Mouse (Mus musculus) liver, adult (tissue): ENCODE results near the gene Fyb.

Experiments
- GATA4 ChIP-seq: IDR thresholded peaks from 2 replicates; pipeline ENCODE4 v1.6.1; 2014; ENCODE audit warnings: mild to moderate bottlenecking, low read length; ENCODE audit not compliant: insufficient replicate concordance

Fyb gene

GRCm38 (mm10) chr15:6556272-6556671 lies 33.6 kb downstream of the Fyb start:
- TF ChIP-seq GATA4: no peak

GRCm38 (mm10) chr15:6556911-6557310 lies 34.3 kb downstream of the Fyb start:
- TF ChIP-seq GATA4: no peak

- no peak for TF ChIP-seq GATA4
Observed at GRCm38 (mm10) chr15:6557552-6557951, 34.9 kb downstream of the Fyb start.

GRCm38 (mm10) chr15:6559188-6559587 lies 36.5 kb downstream of the Fyb start:
- TF ChIP-seq GATA4: no peak

DNA sequence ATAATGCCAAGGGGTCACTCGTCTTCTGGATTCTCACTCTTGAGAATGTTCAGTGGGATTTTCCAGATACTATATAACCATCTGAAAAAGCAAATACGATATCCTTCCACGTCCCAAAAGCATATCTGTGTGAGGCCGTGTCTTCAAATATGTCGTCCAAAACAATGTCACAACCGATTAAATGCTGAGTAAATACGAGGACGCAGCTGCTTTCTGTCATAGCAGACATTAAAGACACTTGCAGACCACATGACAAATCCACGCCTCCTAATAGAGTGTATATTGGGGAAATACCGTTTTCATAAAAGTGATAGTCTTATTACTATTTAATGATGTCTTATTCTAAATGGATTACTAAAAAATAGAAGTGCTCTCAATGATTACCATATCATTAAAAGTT lies 38.0 kb downstream of the Fyb start:
- TF ChIP-seq GATA4: no peak

GRCm38 (mm10) chr15:6562161-6562560 lies 39.5 kb downstream of the Fyb start:
- no peak for TF ChIP-seq GATA4

DNA sequence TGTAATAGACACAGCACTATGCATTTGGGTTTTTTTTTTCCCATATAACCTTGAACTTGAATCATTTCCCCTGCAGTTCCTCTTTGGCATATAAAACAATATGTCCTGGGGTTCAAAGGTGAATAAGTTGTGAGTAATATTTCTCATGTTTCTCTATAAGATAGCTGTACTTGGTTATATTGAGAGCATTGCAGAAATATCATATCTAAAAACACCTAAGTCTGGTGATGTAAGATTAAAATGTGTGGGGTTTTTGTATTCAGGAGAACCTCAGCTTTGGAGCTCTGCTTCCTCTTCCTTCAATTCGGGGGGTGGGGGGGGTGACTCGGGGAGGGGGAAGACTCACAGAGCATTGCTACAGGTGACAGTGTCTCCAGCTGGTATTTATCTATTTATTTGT lies 40.0 kb downstream of the Fyb start:
- TF ChIP-seq GATA4: no peak

DNA sequence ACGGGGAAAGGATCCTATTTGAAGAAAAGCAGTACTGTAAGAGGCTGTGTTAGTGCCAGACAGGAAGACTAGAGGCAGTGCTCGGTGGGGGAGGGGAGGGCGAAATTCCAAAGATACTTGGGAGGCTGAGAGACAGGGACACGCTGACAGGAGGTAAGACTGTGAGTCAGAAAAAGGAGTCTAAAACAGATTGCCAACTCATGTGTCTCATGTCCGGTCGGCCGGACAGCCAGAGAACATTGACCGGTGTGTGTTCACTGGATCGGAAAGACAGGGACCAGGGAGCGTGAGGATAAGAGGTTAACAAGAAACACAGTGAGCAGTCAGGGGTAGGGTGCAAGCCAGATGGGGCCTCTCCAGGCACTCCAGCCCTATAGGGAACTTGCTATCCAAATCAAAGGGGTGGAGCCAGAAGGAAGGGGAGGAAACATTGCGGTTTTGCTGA lies 42.3 kb downstream of the Fyb start:
- no peak for TF ChIP-seq GATA4

- no peak for TF ChIP-seq GATA4
Observed at GRCm38 (mm10) chr15:6565873-6566272, 43.2 kb downstream of the Fyb start.

DNA sequence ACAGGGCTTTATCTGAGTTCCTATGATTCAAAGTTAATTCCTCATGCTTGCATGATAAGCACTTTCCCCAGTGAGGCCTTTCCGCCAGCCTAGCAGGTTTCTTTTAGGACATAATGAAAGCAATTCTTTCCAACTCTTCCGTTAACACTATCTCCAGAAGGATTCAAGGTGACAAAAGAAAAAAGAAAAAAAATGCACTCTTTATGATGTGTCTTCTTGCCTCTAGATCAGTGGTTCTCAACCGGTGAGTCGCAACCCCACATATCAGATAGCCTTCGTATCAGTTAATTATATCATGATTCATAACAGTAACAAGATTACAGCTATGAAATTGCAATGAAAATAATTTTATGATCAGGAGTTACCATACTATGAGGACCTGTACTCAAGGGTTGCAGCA lies 45.3 kb downstream of the Fyb start:
- no peak for TF ChIP-seq GATA4

DNA sequence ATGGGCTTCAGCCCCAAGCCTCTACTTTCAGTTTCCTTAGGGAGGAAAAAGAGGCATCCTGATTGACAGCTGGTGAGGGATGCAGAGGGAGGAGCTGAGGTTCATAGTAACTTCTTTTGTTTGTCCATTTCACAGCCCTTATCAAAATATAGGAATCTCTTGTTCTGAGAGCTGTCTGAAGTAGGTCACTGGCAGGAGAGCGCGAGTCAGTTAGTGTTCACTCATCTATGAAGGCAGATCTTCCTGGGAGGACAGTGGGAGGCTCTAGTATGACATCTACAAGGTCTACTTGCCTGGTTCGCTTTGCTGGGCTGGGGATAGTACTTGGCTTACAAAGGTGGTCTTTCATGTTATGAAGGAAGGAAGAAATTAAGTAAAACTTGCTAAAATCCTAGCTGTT lies 46.0 kb downstream of the Fyb start:
- TF ChIP-seq GATA4: no peak

DNA sequence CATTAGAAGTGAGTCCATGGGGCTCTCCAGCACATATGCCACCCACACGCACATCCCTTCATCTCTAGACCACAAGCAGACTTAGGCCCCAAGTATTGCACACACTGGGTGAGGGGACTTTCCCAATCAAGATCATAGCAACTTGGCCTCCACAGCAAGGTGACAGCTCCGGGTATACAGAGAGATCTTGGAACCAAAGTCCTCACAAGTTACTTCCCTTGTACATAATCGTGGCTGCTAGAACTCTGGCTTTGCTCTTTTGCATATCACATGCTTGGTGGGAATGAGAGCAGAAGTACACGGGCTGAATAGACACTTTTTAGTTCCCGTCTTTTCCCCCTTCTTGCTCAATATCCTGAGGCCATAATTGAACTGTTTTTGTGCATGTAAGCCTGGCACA lies 46.4 kb downstream of the Fyb start:
- TF ChIP-seq GATA4: no peak

- no peak for TF ChIP-seq GATA4
Observed at GRCm38 (mm10) chr15:6570164-6570861, 47.7 kb downstream of the Fyb start.

- TF ChIP-seq GATA4: no peak
Observed at GRCm38 (mm10) chr15:6570876-6571275, 48.2 kb downstream of the Fyb start.

GRCm38 (mm10) chr15:6574283-6574960 lies 51.8 kb downstream of the Fyb start:
- no peak for TF ChIP-seq GATA4

- TF ChIP-seq GATA4: no peak
Observed at GRCm38 (mm10) chr15:6577971-6578370, 55.3 kb downstream of the Fyb start.

DNA sequence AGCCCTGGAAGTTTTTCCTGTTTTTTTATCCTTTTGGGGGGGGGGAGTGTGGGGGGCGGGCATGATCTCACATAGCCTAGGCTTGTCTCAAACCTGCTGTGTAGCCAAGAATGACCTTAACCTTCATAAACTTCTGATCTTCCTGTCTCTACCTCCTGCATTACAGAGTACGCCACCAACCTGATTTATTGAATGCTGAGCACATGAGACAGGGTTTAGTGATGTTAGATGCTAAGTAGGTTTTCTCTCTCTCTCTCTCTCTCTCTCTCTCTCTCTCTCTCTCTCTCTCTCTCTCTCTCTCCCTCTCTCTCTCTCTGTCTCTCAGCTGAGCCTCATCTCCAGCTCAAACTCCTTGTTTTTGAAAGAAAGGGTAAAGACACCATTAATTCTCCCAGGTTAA lies 56.0 kb downstream of the Fyb start:
- TF ChIP-seq GATA4: no peak

DNA sequence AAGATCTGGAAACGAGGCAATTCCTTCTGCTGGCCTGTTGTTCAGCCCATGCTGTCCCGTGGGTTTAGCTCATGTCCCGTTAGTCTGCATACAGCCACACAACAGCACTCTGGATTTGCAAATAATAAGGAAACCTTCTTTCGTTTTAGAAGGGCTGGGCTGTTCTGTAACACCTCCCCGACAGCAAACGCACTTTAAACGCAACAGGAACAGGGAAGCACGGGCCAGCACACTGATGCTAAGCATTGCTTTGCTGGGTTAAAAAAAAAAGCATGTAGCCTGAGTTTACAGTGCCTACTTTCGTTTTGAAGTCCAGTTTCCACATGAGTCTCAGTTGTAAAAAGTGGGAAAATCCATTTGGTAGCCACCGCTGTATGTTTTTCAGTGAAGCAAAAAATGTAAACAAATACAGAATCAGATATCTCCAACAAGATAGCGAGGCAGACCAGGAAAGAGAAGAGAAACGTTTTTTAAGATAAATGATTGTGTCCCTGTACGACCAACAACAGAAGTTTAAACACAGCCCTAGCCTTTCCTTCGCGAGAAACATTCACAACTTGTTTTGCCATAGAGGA lies 56.6 kb downstream of the Fyb start:
- TF ChIP-seq GATA4: no peak
